23 mouse cellular contexts compared by ENCODE assay signal in genomic region chr3:85232846-85233245, GRCm38 (mm10).
"Had no signal": no experiment of that assay in that cellular context is flagged by ENCODE, and none has a peak within 500 bp of the region (broad histone marks: within the 10 kb centered on the region; RNA-seq: fewer than 3 reads in every experiment).

No protein-coding gene starts in this region.

- H3K36me3 ChIP-seq: liver, embryonic 13.5 days; liver, embryonic 15.5 days; lung, embryonic 15.5 days; midbrain, embryonic 10.5 days; midbrain, embryonic 12.5 days; neural tube, embryonic 13.5 days; neural tube, embryonic 15.5 days; stomach, embryonic 15.5 days had no signal

- H3K4me1 ChIP-seq: liver, embryonic 13.5 days; liver, embryonic 15.5 days; lung, embryonic 15.5 days; megakaryocyte, embryonic 14.5 days; midbrain, embryonic 10.5 days; midbrain, embryonic 12.5 days; neural tube, embryonic 13.5 days; neural tube, embryonic 15.5 days; stomach, embryonic 15.5 days had no signal

- ATAC-seq: liver, postnatal 0 days; lung, postnatal 0 days; midbrain, embryonic 16.5 days had no signal

- H3K27me3 ChIP-seq: liver, embryonic 13.5 days; liver, embryonic 15.5 days; lung, embryonic 15.5 days; midbrain, embryonic 12.5 days; neural tube, embryonic 13.5 days; neural tube, embryonic 15.5 days; stomach, embryonic 15.5 days had no signal

- H3K4me3 ChIP-seq: liver, embryonic 13.5 days; liver, embryonic 15.5 days; lung, embryonic 15.5 days; megakaryocyte, embryonic 14.5 days; midbrain, embryonic 10.5 days; midbrain, embryonic 12.5 days; myocyte; neural tube, embryonic 13.5 days; neural tube, embryonic 15.5 days; stomach, embryonic 15.5 days had no signal

- H3K9me3 ChIP-seq: liver, embryonic 13.5 days; liver, embryonic 15.5 days; lung, embryonic 15.5 days; midbrain, embryonic 10.5 days; midbrain, embryonic 12.5 days; neural tube, embryonic 13.5 days; neural tube, embryonic 15.5 days; stomach, embryonic 15.5 days had no signal

- H3K27ac ChIP-seq: liver, embryonic 13.5 days; liver, embryonic 15.5 days; lung, embryonic 15.5 days; macrophage; midbrain, embryonic 10.5 days; midbrain, embryonic 12.5 days; neural tube, embryonic 13.5 days; neural tube, embryonic 15.5 days; stomach, embryonic 15.5 days; stomach, postnatal 0 days had no signal

- DNase-seq: liver, embryonic 13.5 days; liver, postnatal 0 days; lung, adult 2 months; lung, postnatal 14 days; lung, postnatal 36 days; midbrain, embryonic 14.5 days; right cerebral cortex, postnatal 14 days; thymus, adult 2 months; thymus, postnatal 25 days; thymus, postnatal 4 days had no signal

- H3K9ac ChIP-seq: liver, embryonic 13.5 days; liver, embryonic 15.5 days; liver, postnatal 0 days; lung, embryonic 15.5 days; midbrain, embryonic 12.5 days; neural tube, embryonic 13.5 days; neural tube, embryonic 15.5 days; stomach, embryonic 15.5 days had no signal

- H3K4me2 ChIP-seq: liver, embryonic 13.5 days; liver, embryonic 15.5 days; lung, embryonic 15.5 days; midbrain, embryonic 12.5 days; neural tube, embryonic 13.5 days; neural tube, embryonic 15.5 days; stomach, embryonic 15.5 days had no signal
